Comparison of ENCODE assay signal across 24 mouse cellular contexts in the genomic region with DNA sequence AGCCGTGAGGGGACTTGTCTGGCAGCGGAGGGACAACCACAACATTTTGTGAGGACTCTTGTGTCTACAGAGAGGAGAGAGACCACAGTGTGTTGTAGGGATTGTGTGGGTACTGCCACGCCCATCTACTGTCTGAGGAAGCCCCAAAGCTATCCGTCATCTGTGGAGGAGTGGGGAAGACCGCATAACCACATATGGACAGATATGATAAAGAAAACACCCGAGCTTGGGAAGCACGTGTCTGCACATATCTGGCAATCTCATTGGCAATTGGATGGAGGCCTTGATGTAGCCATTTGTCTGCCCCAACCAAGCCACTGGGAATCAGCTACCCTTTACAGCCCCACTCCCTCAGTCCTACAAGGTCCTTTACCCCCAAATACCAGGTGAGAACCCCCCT. TPM values are rescaled to one million over a fixed set of nuclear protein-coding genes. Genes with fewer than 3 reads are reported as not detected.
DNase-seq lines count a peak whose midpoint lies in the region; ATAC-seq lines count a peak whose summit lies in the region.
"Had no signal": no experiment of that assay in that cellular context is flagged by ENCODE, and none has a peak within 500 bp of the region (broad histone marks: within the 10 kb centered on the region; RNA-seq: fewer than 3 reads in every experiment).

No protein-coding gene starts in this region.

- no peaks in the 10 kb centered on the region for H3K27me3 ChIP-seq in heart, embryonic 10.5 days (ENCODE audit: insufficient read depth, poor library complexity, severe bottlenecking)
- H3K27me3 ChIP-seq in neural tube, embryonic 12.5 days (replicated peaks) = no peaks in the 10 kb centered on the region
- no peaks in the 10 kb centered on the region for H3K27me3 ChIP-seq in neural tube, embryonic 15.5 days (replicated peaks)
- H3K27me3 ChIP-seq in liver, embryonic 13.5 days = peaks cover 23% of the 10 kb centered on the region; the same call in 1 of the 2 replicates
- no peaks in the 10 kb centered on the region for H3K27me3 ChIP-seq in midbrain, embryonic 14.5 days (ENCODE audit: control insufficient read depth, insufficient read depth, low read length)
- H3K27me3 ChIP-seq: embryonic facial prominence, embryonic 13.5 days; intestine, embryonic 15.5 days; kidney, embryonic 15.5 days; limb, embryonic 15.5 days; midbrain, embryonic 15.5 days; stomach, embryonic 15.5 days had no signal

- no peaks in the 10 kb centered on the region for H3K9me3 ChIP-seq in heart, embryonic 10.5 days
- no peaks in the 10 kb centered on the region for H3K9me3 ChIP-seq in neural tube, embryonic 12.5 days
- H3K9me3 ChIP-seq in neural tube, embryonic 15.5 days (replicated peaks) = no peaks in the 10 kb centered on the region
- no peaks in the 10 kb centered on the region for H3K9me3 ChIP-seq in liver, embryonic 13.5 days (replicated peaks)
- no peaks in the 10 kb centered on the region for H3K9me3 ChIP-seq in midbrain, embryonic 14.5 days (ENCODE audit: control insufficient read depth, low read length)
- H3K9me3 ChIP-seq: embryonic facial prominence, embryonic 13.5 days; intestine, embryonic 15.5 days; kidney, embryonic 15.5 days; limb, embryonic 15.5 days; midbrain, embryonic 15.5 days; stomach, embryonic 15.5 days had no signal

- no peak overlapping the region for H3K4me3 ChIP-seq in heart, embryonic 10.5 days
- no peak overlapping the region for H3K4me3 ChIP-seq in neural tube, embryonic 12.5 days
- H3K4me3 ChIP-seq in neural tube, embryonic 15.5 days (replicated peaks) = no peak overlapping the region
- no peak overlapping the region for H3K4me3 ChIP-seq in liver, embryonic 13.5 days (replicated peaks)
- H3K4me3 ChIP-seq in midbrain, embryonic 14.5 days (replicated peaks; ENCODE audit: low read depth, low read length) = no peak overlapping the region
- H3K4me3 ChIP-seq: embryonic facial prominence, embryonic 13.5 days; intestine, embryonic 15.5 days; kidney, embryonic 15.5 days; limb, embryonic 15.5 days; midbrain, embryonic 15.5 days; myocyte; stomach, embryonic 15.5 days had no signal

- no peaks in the 10 kb centered on the region for H3K36me3 ChIP-seq in heart, embryonic 10.5 days
- H3K36me3 ChIP-seq in neural tube, embryonic 12.5 days = no peaks in the 10 kb centered on the region
- no peaks in the 10 kb centered on the region for H3K36me3 ChIP-seq in neural tube, embryonic 15.5 days
- H3K36me3 ChIP-seq in liver, embryonic 13.5 days = no peaks in the 10 kb centered on the region
- H3K36me3 ChIP-seq in midbrain, embryonic 14.5 days (ENCODE audit: control insufficient read depth, insufficient read depth, low read length) = no peaks in the 10 kb centered on the region
- H3K36me3 ChIP-seq: embryonic facial prominence, embryonic 13.5 days; intestine, embryonic 15.5 days; kidney, embryonic 15.5 days; limb, embryonic 15.5 days; midbrain, embryonic 15.5 days; stomach, embryonic 15.5 days had no signal

- H3K9ac ChIP-seq in neural tube, embryonic 12.5 days = 0 out of 2 replicates have a peak overlapping the region, but pooled peaks have one; percentile 13
- no peak overlapping the region for H3K9ac ChIP-seq in neural tube, embryonic 15.5 days (replicated peaks)
- no peak overlapping the region for H3K9ac ChIP-seq in liver, embryonic 13.5 days
- H3K9ac ChIP-seq in midbrain, embryonic 14.5 days (replicated peaks; ENCODE audit: low read length) = no peak overlapping the region
- H3K9ac ChIP-seq: embryonic facial prominence, embryonic 13.5 days; hindbrain, embryonic 14.5 days; intestine, embryonic 15.5 days; kidney, embryonic 15.5 days; limb, embryonic 15.5 days; midbrain, embryonic 15.5 days; stomach, embryonic 15.5 days had no signal

- peaks cover 59% of the 10 kb centered on the region for H3K4me1 ChIP-seq in heart, embryonic 10.5 days
- no peaks in the 10 kb centered on the region for H3K4me1 ChIP-seq in neural tube, embryonic 12.5 days
- no peaks in the 10 kb centered on the region for H3K4me1 ChIP-seq in neural tube, embryonic 15.5 days
- H3K4me1 ChIP-seq in liver, embryonic 13.5 days (replicated peaks) = peaks cover 11% of the 10 kb centered on the region
- H3K4me1 ChIP-seq in midbrain, embryonic 14.5 days (ENCODE audit: control insufficient read depth, insufficient read depth, low read length) = no peaks in the 10 kb centered on the region
- H3K4me1 ChIP-seq: embryonic facial prominence, embryonic 13.5 days; intestine, embryonic 15.5 days; kidney, embryonic 15.5 days; limb, embryonic 15.5 days; midbrain, embryonic 15.5 days; stomach, embryonic 15.5 days had no signal

- no peak for DNase-seq in heart, embryonic 10.5 days (ENCODE audit: low spot score)
- DNase-seq in heart, postnatal 25 days (ENCODE audit: low spot score) = no peak
- no peak for DNase-seq in liver, embryonic 13.5 days
- no peak for DNase-seq in layer of hippocampus, postnatal 10 days (ENCODE audit: low spot score in 2 of 2)
- no peak for DNase-seq in midbrain, embryonic 14.5 days
- no peak for DNase-seq in lung, postnatal 14 days
- DNase-seq: gastrocnemius, postnatal 25 days; layer of hippocampus, postnatal 36 days had no signal

- ATAC-seq in neural tube, embryonic 12.5 days (ENCODE audit: low FRiP score, low read depth) = no peak
- ATAC-seq in neural tube, embryonic 15.5 days (ENCODE audit: low FRiP score) = no peak
- peak; percentile 78 for ATAC-seq in liver, embryonic 13.5 days (ENCODE audit: low read depth)
- ATAC-seq in midbrain, embryonic 14.5 days (ENCODE audit: low FRiP score, low TSS enrichment) = no peak
- ATAC-seq: forebrain, embryonic 14.5 days; intestine, embryonic 15.5 days; midbrain, embryonic 15.5 days had no signal

- H3K27ac ChIP-seq in heart, embryonic 10.5 days = peak overlapping the region; percentile 87
- no peak overlapping the region for H3K27ac ChIP-seq in neural tube, embryonic 12.5 days
- no peak overlapping the region for H3K27ac ChIP-seq in neural tube, embryonic 15.5 days (replicated peaks)
- no peak overlapping the region for H3K27ac ChIP-seq in liver, embryonic 13.5 days
- no peak overlapping the region for H3K27ac ChIP-seq in midbrain, embryonic 14.5 days (replicated peaks; ENCODE audit: low read depth, low read length)
- H3K27ac ChIP-seq: embryonic facial prominence, embryonic 13.5 days; hindbrain, embryonic 14.5 days; intestine, embryonic 15.5 days; kidney, embryonic 15.5 days; limb, embryonic 15.5 days; midbrain, embryonic 15.5 days; stomach, embryonic 15.5 days had no signal

- 75% methylated on average over 7 of the region's 7 CpGs for whole genome bisulfite sequencing in heart, embryonic 10.5 days
- 84% methylated on average over 7 of the region's 7 CpGs for WGBS in neural tube, embryonic 12.5 days
- WGBS in neural tube, embryonic 15.5 days = 92% methylated on average over 7 of the region's 7 CpGs
- 26% methylated on average over 7 of the region's 7 CpGs for WGBS in liver, embryonic 13.5 days (ENCODE audit: insufficient replicate concordance)
- 79% methylated on average over 7 of the region's 7 CpGs for WGBS in midbrain, embryonic 14.5 days

- H3K4me2 ChIP-seq in neural tube, embryonic 12.5 days (replicated peaks) = no peak overlapping the region
- H3K4me2 ChIP-seq in neural tube, embryonic 15.5 days = no peak overlapping the region
- no peak overlapping the region for H3K4me2 ChIP-seq in liver, embryonic 13.5 days
- no peak overlapping the region for H3K4me2 ChIP-seq in midbrain, embryonic 14.5 days (ENCODE audit: low read length)
- H3K4me2 ChIP-seq: embryonic facial prominence, embryonic 13.5 days; hindbrain, embryonic 14.5 days; intestine, embryonic 15.5 days; kidney, embryonic 15.5 days; limb, embryonic 15.5 days; midbrain, embryonic 15.5 days; stomach, embryonic 15.5 days had no signal

- intact Hi-C loops in heart, postnatal 25 days (cut with DNase I) = loop anchor here (5.0 kb wide), 1 partner anchor 36 kb away; no protein-coding TSS in a partner anchor

RNA-seq across cellular contexts. Expression of a gene that starts 11.7 kb away (rescaled TPM):
- 17.0 and 34.2 TPM in 2 replicates for polyA plus RNA-seq in heart, embryonic 10.5 days (2016; fragmentation: Nextera tagmentation; extraction: Ambion mirVana)
- 100 to 1,000 TPM; 250 to 251 TPM for total RNA-seq in heart, postnatal 25 days (2021)
- polyA plus RNA-seq in neural tube, embryonic 12.5 days (2016; fragmentation: Nextera tagmentation; extraction: Ambion mirVana) = 1.8 and 1.9 TPM in 2 replicates
- 12.5 and 12.9 TPM in 2 replicates for polyA plus RNA-seq in neural tube, embryonic 15.5 days (2015; fragmentation: Nextera tagmentation; extraction: Ambion mirVana)
- polyA plus RNA-seq in liver, embryonic 13.5 days (2015; fragmentation: Nextera tagmentation; extraction: Ambion mirVana) = 0.13 and 0.30 TPM in 2 replicates
- 10 to 100 TPM; 10.3 to 11.6 TPM for total RNA-seq in layer of hippocampus, postnatal 10 days (2021)
- polyA plus RNA-seq in midbrain, embryonic 14.5 days (2014; fragmentation: Nextera tagmentation; extraction: Ambion mirVana) = 4.7 and 6.6 TPM in 2 replicates
- total RNA-seq: CH12.LX; neutrophil, adult 5-6 weeks had no signal

RNA-seq across cellular contexts. Expression of a gene that starts 30.6 kb away (rescaled TPM):
- polyA plus RNA-seq in heart, embryonic 10.5 days (2016; fragmentation: Nextera tagmentation; extraction: Ambion mirVana) = not detected in 2 replicates
- total RNA-seq in heart, postnatal 25 days (2021) = not detected
- not detected in 2 replicates for polyA plus RNA-seq in neural tube, embryonic 12.5 days (2016; fragmentation: Nextera tagmentation; extraction: Ambion mirVana)
- polyA plus RNA-seq in neural tube, embryonic 15.5 days (2015; fragmentation: Nextera tagmentation; extraction: Ambion mirVana) = not detected in 2 replicates
- not detected in 2 replicates for polyA plus RNA-seq in liver, embryonic 13.5 days (2015; fragmentation: Nextera tagmentation; extraction: Ambion mirVana)
- not detected for total RNA-seq in layer of hippocampus, postnatal 10 days (2021)
- not detected in 2 replicates for polyA plus RNA-seq in midbrain, embryonic 14.5 days (2014; fragmentation: Nextera tagmentation; extraction: Ambion mirVana)
- total RNA-seq: CH12.LX; gastrocnemius, postnatal 25 days; layer of hippocampus, postnatal 36 days; left cerebral cortex, postnatal 25 days; neutrophil, adult 5-6 weeks had no signal
- polyA plus RNA-seq: embryonic facial prominence, embryonic 13.5 days; forebrain, embryonic 14.5 days; heart, embryonic 16.5 days; hindbrain, embryonic 14.5 days; intestine, embryonic 15.5 days; kidney, embryonic 15.5 days; limb, embryonic 15.5 days; lung, embryonic 16.5 days; midbrain, embryonic 15.5 days; myocyte; stomach, embryonic 15.5 days had no signal
